Mouse (Mus musculus) adrenal gland, postnatal 4 days (tissue): ENCODE data around the gene Prkce. TPM values are rescaled to one million over a fixed set of nuclear protein-coding genes. Genes with fewer than 3 reads are reported as not detected.

Experiments used
- DNase-seq, 2 experiments: peaks; one replicate each; pipeline ENCODE4 v3.0.0; 2021 to 2022; ENCODE audit warnings: low spot score in 2 of 2, mixed read lengths in 2 of 2
- long read RNA-seq, 2 experiments: library from polyadenylated mRNA; stranded (forward); transcript quantifications; one replicate each; pipeline ENCODE4 v2.0.0; 2021
- total RNA-seq, 2 experiments: library from RNA; stranded (reverse); gene quantifications; 2 replicates each; pipeline ENCODE4 v1.2.3; 2021

Prkce gene
- 10 to 100 TPM; 25.2 to 27.4 TPM for total RNA-seq
- long read RNA-seq, experiment 1, full-length matches to known transcripts = 4 of 6 reads
- long read RNA-seq, experiment 1, partial matches to known transcripts = 0 of 6 reads
- long read RNA-seq, experiment 1, other reads (novel, unspliced or antisense) = 2 of 6 reads
- long read RNA-seq, experiment 2, full-length matches to known transcripts = 14 of 19 reads
- long read RNA-seq, experiment 2, partial matches to known transcripts = 2 of 19 reads
- long read RNA-seq, experiment 2, other reads (novel, unspliced or antisense) = 3 of 19 reads

DNA sequence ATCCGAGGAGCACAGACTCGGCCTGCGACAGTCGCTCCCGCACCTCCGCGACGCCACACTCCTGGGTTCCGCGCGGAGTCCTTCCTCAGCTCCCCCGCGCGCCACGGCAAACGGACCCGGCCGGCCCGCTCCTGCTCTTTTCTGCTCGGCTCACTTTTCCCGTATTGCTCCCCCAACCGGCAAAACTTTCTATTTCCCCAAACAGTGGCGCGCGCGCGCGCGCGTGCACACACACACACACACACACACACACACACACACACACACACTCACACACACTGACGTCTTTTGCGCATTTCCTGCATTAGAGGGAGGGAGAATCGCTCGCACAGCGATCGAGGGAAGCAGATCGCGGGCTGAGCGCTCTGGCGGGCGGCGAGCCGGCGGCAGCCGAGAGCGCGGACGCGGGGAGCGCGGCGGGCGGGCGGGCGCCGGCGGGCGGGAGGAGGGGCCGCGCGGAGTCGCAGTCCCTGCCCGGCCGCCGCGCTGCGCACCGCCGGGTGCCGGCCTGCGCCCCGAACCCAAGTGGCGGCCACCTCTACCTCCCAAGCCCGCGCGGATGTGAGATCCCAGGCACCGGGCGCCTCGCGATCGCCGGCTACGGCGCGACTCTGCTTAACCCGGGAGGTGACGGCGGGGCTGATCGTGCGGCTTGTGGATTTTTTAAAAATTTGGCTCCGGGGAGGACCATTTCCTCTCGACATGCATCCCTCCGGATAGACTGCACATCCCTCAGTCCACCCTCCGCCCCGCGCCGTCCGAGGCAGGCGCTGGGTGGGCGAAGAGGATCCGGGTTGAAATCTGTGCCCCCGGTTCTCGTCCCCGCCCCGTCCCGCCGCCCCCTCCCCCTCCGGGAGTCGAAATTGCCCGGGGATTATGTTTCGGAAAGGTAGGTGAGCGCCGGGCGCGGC is at the start of gene Prkce:
Prkce (plus strand) TSS at position 466 of the 911 bp plus-strand sequence.
- peak; percentile 67 to 80 for DNase-seq

DNA sequence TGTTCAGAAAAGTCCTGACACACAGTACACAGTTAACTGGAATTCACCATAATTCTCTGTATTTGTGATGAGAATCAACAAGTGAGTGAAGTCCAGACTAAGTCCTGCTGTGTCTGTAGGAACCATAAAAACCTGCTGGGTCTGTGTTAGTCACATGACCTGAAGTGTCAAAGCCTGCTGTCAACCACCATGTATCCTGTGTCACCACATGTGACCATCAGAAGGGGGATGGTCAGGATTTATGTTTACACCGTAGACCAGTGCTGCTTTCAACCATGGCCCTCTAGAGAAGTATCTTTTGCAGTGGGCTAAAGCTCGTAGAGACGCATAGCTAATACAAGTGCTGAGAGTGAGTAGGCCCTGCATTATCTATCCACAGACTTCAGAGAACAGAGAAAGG is 44.4 kb upstream of the Prkce start:
- DNase-seq = no peak

DNA sequence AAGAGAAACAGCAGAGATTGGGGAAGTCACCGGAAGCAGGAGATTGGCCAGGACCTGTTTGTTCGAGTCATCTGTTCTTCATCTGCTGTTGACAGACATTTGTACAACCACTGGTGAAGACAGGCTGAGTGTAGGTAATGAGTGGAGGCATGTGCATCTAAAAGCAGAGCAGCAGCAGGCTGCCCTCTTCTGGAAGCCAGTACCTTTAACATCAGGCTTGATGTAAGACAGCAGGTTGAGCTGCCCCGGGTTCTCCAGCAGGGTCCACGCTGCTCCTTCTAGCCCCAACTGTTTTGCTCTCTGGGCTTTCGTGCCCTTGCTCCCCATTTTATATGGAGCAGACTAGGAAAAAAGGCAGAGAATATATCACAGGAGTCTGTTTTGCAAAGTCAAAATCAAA is 41.7 kb upstream of the Prkce start:
- no peak for DNase-seq

DNA sequence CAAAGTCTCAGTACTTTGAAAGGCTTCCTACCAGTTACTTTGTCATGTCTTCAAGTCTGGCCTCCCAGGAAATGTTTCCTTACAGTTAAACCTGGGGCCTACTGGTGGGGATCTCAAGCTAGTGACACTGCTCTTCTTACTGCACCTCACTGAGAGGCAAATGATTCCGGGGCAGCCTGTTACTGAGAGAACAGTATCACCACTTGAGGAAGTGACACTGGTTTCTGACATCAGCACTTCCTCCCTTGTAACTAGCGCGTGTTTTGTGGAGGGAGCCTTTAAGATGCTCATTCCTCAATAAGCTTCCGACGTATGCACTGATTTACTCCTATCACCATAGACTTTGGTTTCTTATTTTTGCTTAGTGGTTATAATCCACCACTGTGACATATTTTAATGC is 39.4 kb upstream of the Prkce start:
- no peak for DNase-seq

DNA sequence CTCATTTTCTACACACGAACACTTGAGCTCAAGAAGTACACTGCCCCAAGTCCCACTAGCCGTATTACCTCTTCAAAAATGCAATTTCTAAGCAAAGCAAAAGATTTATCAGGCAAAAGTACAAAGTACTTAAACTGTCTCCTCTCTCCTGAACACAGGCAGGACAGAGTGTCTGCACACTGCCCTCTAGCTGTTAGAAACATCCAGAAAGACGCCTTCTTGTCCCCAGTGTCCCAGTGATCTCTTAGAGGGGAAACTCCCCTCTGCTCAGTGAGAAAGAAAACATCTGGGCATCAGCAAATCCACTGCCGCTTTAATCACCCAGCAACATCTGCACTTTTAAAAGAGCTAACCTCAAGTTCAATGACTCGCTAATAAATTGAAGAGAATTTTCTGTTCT is 35.1 kb upstream of the Prkce start:
- no peak for DNase-seq

DNA sequence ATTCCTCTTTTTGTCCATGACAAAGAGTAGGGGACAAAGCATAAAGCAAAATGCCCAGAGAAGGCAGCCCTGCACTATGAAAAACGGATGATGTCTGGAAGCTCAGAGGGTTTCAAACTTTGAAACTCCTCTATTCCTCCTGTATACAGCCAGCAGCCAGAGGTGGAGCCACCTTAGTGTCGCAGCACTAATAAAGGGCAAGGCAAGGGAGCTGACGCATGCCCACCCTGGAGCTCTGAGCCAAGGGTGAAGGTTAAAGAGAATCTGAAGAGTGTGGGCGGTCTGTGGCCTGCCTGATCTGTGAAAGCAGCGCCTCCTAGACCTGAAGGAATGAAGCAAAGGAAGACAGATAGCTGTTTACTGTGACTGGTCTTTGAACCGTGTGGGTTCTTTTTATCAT is 33.1 kb upstream of the Prkce start:
- DNase-seq = no peak

DNA sequence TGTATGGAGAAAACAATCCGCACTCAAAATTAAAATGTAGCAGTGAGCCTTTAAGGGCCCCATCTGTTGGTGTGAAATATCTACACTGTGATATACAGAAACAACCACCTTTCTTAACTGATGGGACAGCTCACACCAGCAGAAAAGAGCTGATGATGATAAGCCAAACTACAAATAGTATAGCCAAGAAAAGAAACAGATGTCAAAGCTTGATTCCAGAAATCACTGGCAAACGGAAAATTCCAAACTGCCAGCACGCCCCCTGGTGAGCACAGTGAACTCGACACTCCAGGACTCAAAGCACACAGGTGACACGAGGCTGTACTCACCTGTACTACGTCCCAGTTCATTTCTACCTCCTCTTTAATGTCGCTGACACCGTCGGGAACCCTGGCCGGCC is 31.8 kb upstream of the Prkce start:
- no peak for DNase-seq

DNA sequence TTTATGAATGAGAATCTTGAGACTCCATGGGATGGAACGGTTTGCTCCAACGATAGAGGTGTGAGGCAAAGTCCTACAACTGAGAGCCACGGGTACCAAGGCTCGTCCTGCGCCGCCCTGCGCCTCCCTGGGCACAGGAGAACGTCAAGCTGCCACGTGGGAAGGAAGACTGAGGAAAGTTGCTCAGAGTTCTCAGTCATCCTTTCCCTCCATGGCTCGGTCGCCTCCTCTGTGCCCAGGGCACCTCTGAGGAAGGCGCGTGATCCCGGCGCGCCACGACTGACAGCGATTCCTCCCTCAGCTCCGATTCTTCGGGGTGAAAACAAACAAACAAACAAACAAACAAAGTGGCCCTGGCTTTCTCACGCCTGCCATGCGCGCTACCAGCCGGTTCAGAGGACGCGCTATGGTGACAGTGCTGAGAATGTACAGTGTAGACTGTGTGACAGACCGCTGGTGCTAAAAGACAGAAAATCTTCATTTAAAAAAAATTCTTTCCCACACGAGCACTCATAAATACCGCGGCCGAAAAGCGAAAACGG is 23.0 kb upstream of the Prkce start:
- no peak for DNase-seq

DNA sequence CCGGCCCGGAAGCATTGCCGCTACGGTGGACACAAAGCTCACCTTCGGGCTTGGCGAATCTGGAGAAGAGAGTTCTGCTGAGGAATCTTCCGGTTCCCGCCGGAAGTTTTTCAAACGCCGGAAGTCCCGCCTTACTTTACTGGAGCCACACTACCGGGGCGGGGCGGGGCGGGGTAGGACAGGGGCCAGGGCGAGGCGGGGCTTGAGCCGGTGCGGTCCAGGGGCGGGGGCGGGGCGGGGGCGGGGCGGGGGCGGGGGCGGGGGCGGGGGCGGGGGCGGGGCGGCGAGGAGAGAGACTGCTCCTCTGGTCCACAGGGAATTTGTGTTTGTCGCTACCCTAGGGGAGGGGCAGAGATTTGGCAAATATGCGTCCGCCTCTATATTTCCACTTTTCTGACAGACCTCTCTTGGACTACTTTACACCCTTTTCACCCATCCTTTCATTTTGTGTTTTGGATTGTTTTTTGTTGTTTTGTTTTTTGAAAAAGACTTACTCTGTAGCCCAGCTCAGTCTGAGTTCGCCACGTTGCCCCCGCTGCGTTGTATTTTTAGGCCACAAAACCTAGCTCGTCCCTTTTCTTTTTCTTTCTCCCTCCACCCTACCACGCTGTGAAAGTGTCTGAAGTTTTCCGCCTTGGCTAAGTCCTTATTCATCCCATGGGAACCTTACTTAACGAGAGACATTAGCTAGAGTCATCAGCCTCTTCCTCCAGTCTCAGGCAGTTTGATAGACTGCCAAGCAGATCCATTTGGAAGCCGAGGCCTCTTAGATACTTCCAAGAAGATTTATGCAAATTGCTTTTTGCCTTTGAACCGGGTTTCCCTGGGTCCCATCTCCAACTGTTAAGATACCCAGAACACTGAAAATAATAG is 22.3 kb upstream of the Prkce start, which contains the start of gene Srbd1:
Srbd1 (minus strand) TSS at position 97 of the 873 bp plus-strand sequence.
- DNase-seq = peak; percentile 75

DNA sequence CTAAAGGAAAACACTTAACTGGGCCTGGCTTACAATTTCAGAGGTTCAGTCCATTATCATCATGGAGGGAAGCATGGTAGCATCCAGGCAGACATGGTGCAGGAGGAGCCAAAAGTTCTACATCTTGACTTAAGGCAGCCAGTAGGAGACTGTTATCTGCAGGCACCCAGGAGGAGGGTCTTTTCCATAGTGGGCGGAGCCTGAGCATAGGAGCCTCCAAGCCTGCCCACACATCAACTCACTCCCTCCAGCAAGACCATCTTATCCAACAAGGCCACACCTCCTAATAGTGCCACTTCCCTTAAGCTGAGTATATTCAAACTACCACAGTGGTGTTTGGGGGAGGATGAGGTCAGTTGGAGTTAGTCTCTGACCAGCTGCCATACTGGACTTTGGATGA is 17.9 kb upstream of the Prkce start:
- DNase-seq = no peak

DNA sequence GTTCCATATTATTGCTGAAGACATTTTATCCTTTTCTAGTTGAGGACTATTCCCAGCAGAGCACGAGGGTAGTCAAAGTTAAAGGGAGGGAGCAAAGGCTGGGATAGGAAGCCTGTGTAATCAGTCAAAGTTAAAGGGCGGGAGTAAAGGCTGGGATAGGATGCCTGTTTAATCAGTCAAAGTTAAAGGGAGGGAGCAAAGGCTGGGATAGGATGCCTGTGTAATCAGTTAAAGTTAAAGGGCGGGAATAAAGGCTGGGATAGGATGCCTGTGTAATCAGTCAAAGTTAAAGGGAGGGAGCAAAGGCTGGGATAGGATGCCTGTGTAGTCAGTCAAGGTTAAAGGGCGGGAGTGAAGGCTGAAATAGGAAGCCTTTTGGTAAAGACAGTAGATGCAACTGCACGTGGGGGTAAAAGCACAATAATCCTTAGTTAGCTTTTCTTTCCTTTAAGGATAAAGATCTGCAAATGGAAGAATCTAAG is 16.7 kb upstream of the Prkce start:
- DNase-seq = peak in 1 of 2 experiments; percentile 28

DNA sequence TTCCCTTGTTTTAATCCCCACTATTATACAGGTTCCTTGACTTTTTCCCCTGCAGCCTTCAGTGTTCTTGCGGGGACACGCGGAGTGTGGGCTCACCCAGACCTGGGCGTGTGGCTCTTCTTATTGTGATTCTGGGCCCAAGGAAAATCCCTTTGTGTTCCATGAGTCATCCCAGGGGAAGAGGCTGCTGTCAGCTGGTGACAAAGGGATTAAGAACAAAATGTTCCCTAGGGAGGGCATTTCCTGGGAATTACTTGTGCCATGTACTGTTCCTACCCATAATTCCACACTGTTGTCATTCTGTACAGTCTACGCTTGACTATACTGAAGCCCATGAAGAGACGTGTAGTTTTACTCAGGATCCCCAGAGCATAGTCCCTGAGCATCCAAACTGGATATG is 10.6 kb upstream of the Prkce start:
- DNase-seq = no peak

DNA sequence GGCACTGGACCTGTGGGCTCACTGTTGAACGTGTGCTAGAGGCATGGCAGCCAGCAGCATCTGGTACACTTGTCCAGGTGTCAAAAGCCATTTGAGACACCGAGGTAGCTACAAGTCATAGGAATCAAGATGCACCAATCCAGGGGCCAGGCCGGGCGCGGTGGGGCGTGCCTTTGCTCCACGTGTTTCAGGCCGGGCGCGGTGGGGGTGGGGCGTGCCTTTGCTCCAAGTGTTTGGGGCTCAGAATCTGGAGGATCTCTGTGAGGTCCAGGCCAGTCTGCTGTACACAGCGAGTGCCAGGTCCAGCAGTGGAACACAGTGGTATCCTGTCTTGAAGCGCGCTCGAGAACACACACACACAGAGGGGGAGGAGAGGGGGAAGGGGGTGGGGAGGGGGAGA is 4.9 kb upstream of the Prkce start:
- DNase-seq = no peak

DNA sequence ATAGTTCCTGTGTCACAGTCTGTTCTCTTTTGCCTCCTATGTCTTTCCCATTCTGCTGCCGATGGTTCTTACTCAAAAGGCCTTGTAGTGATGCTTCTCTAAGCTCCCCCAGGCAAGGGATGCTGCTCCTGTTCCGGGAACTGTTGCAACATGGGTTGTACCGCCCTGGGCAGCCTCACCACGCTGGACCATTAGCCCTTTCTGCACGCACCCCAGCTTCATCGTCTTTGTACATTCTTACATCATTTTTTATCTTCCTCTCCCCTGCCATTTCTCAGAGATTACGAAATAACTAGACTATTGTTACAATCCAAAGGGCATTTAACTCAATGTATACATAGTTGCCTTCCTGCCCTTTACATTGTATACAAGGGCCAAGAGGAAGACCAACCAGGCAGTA is 3.2 kb upstream of the Prkce start:
- DNase-seq = no peak

DNA sequence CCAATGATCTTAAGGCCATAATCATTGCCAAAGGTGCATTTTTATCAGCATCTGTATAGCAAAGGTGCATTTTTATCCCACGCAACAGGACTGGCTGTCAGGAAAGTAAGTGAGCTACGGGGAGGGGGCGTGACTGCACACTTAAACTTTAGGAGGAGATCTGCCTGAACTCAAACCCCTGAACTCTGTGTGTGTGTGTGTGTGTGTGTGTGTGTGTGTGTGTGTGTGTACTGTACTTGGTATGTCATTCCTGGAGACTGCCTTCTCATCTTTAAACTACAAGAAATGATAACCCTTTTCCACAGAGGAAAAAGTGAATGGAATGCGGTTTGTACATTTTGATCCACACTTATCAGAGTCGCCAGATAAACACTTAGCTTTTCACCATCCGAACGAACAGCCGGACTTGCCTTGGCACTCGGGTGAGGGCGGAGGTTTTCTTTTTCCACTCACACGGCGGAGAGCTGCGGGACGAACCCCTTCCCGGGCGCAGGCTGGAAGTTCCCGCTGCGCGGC is 1.5 kb upstream of the Prkce start:
- DNase-seq = no peak

DNA sequence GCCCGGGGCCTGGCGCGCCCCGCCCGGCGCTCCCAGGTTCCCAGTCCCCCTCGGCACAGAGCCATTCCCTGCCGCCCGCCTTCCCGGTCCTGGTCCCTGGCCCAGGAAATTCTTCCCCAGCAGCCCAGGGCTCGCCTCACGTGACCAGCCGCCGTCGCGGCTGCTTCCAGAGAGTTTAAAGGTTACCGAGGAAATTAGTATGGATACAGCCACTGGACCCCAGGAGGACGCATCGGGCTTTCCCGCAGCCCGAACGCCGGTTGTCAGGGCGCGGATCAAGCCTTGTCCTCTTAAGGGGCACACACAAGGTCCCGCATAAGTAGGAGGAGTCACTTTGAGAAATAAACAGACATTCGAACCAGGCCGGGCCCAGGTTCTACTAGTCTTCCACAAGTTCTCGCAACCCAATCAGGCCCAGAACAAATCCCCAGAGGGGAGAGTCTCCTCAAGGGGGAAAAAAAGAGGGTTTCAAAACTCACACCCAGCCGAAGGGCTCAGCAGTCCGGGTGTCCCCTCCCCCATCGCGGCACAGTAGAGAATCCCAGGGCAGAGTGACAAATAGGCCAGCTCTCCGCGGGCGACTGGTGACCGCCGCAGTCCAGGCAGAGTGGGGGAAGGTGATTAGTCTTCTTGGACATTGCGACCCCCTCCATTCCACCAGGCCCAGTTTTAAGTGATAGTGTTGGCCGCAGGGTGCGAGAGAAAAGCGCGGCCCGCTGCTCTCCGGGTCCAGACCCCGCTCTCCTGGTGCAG is 842 bp upstream of the Prkce start:
- DNase-seq = peak; percentile 61 to 74

DNA sequence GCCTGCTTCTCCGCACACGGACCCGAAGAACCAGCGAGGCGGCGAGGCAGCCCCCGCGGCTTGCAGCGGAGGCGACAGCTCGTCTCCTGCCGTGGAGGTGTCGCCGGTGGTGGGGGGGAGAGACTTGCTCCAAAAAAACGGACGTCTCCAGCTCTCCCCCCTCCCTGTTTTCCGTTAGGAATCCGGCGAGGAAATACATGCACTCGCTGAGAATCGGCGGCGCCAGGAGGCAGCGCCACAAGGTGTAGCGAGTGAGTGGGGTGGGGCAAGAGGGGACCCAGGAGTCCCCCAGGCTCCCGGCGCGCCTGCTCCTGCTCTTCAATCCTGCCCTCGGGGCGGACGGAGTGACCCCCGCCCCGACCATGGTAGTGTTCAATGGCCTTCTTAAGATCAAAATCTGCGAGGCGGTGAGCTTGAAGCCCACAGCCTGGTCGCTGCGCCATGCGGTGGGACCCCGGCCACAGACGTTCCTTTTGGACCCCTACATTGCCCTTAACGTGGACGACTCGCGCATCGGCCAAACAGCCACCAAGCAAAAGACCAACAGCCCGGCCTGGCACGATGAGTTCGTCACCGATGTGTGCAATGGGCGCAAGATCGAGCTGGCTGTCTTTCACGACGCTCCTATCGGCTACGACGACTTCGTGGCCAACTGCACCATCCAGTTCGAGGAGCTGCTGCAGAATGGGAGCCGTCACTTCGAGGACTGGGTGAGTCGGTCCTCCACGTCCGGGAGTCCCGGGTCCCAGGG is 821 bp downstream of the Prkce start:
- no peak for DNase-seq

DNA sequence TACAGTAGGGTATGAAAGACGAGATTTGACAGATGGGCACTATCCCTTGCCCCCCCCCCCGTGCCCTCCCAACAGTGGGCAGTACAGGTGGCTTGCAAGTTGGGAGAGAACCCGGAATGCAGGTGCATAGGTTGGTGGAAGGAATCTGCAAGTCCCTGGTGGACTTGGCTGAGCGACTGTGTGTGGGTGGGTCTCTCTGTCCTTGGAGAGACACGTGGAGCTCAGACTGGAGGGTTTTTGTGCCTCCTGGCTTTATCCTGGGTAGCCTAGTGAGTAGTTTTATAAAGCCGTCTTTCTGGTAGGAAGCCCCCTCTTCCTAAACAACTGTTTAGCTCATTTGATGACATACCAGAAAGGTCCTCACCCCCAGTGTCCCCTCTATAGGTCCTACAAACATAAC is 1.5 kb downstream of the Prkce start:
- DNase-seq = no peak
